Mouse (Mus musculus) ES-Bruce4 (cell line): ENCODE data around the gene G3bp2. TPM values are rescaled to one million over a fixed set of nuclear protein-coding genes. Genes with fewer than 3 reads are reported as not detected.

Source experiments
- H3K27ac ChIP-seq: 2 replicates; pipeline ENCODE4 v1.5.1; 2012; ENCODE audit warnings: low read length, inconsistent platforms; ENCODE audit not compliant: insufficient read depth
- H3K27me3 ChIP-seq: 2 replicates; pipeline ENCODE4 v1.6.1; 2012; ENCODE audit warnings: mild to moderate bottlenecking, low read length, inconsistent platforms; ENCODE audit not compliant: control insufficient read depth, poor library complexity, insufficient read depth, severe bottlenecking
- H3K36me3 ChIP-seq: 2 replicates; pipeline ENCODE4 v1.6.1; 2012; ENCODE audit warnings: inconsistent platforms, mild to moderate bottlenecking, low read length, moderate library complexity; ENCODE audit not compliant: control insufficient read depth, poor library complexity, insufficient read depth, severe bottlenecking
- H3K4me1 ChIP-seq: one replicate; pipeline ENCODE4 v1.8.1; 2011; ENCODE audit warnings: low read length; ENCODE audit not compliant: control insufficient read depth, insufficient read depth
- H3K4me3 ChIP-seq: 2 replicates; pipeline ENCODE4 v1.5.1; 2011; ENCODE audit warnings: low read depth, mild to moderate bottlenecking, low read length
- H3K9ac ChIP-seq: 2 replicates; pipeline ENCODE4 v1.6.1; 2012; ENCODE audit warnings: low read depth, mild to moderate bottlenecking, inconsistent platforms; ENCODE audit not compliant: poor library complexity, severe bottlenecking
- H3K9me3 ChIP-seq: replicated peaks from 2 replicates; pipeline ENCODE4 v1.6.1; 2012; ENCODE audit warnings: mild to moderate bottlenecking, low read length, inconsistent platforms; ENCODE audit not compliant: control insufficient read depth, poor library complexity, insufficient read depth, severe bottlenecking
- CTCF ChIP-seq: IDR thresholded peaks from one replicate; pipeline ENCODE4 v1.8.1; 2011; ENCODE audit warnings: low read depth, low read length
- EP300 ChIP-seq: IDR thresholded peaks from 2 replicates; pipeline ENCODE4 v1.6.1; 2011; ENCODE audit warnings: low read depth, low read length; ENCODE audit not compliant: insufficient read depth
- POLR2A ChIP-seq: IDR thresholded peaks from one replicate; pipeline ENCODE4 v1.8.1; 2011; ENCODE audit warnings: low read length; ENCODE audit not compliant: insufficient read depth
- polyA plus RNA-seq: library from polyadenylated mRNA; stranded (reverse); fragments of >200 nt; gene quantifications from 2 replicates; pipeline ENCODE4 v1.2.4, GENCODE M21; 2011; ENCODE audit warnings: low read depth; ENCODE audit not compliant: missing spikeins, insufficient read depth, insufficient read length

G3bp2 gene
- polyA plus RNA-seq, 1 experiment: 213 TPM

GRCm38 (mm10) chr5:92074061-92074460 lies 9.5 kb downstream of the G3bp2 start:
- Histone ChIP-seq H3K27ac (no peak overlapping the region), H3K4me3 (no peak overlapping the region), H3K27me3 (no peaks in the 10 kb centered on the region), H3K9ac (peak overlapping the region; percentile 2; the same call in 1 of the 2 replicates), H3K4me1 (peaks cover 2% of the 10 kb centered on the region), H3K9me3 (no peaks in the 10 kb centered on the region), H3K36me3 (peaks cover 45% of the 10 kb centered on the region)
- TF ChIP-seq CTCF (no peak), POLR2A (no peak), EP300 (no peak)

DNA sequence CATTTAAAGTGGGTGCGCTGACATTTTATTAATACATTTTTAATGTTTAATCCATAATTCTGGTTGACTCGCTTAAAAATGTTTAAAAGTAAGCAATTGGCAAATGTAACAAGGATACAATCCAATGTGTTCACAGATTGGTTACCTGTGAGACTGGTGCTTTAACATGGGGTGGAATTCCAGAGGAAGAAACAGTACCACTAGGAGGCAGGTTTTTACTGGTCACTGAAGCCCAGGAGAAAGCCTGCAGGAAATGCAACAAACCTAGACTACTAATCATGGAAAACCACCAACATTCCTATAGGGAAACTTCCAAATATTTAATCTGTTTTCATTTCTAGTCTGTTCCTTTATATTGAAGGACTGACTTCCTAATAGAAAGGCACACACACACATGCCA lies 20.3 kb downstream of the G3bp2 start:
- Histone ChIP-seq H3K36me3 (peaks cover 78% of the 10 kb centered on the region), H3K4me1 (no peaks in the 10 kb centered on the region), H3K4me3 (no peak overlapping the region), H3K9ac (no peak overlapping the region), H3K9me3 (no peaks in the 10 kb centered on the region), H3K27ac (no peak overlapping the region), H3K27me3 (no peaks in the 10 kb centered on the region)
- no peak for TF ChIP-seq POLR2A
- no peak for TF ChIP-seq CTCF
- no peak for TF ChIP-seq EP300

- peaks cover 48% of the 10 kb centered on the region for H3K36me3 ChIP-seq
- H3K27me3 ChIP-seq: no peaks in the 10 kb centered on the region
- TF ChIP-seq EP300 (no peak), POLR2A (no peak), CTCF (no peak)
- H3K27ac ChIP-seq: no peak overlapping the region; the same call in 1 of the 2 replicates
- no peaks in the 10 kb centered on the region for H3K4me1 ChIP-seq
- H3K9me3 ChIP-seq: no peaks in the 10 kb centered on the region
- no peak overlapping the region for H3K4me3 ChIP-seq
- H3K9ac ChIP-seq: no peak overlapping the region
Measured at GRCm38 (mm10) chr5:92052866-92053265, 30.7 kb downstream of the G3bp2 start.

DNA sequence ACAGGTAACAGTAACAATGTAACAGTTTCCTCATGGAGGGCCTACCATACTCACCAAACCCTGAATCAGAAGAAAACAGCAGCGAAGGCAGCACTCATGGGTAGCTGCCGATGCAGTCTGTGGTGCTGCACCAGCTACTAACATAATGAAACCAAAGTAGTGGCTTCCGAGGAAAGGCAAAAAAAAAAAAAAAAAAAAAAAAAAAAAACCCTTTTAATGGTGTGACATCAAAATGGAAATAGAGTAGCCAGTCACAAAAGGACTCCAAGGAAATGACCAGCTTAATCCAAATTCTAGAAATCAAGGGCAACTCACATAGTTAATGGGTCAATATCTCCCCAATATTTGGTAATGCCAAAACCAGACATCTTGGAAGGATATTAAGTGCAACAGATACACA lies 33.1 kb downstream of the G3bp2 start:
- H3K9me3 ChIP-seq: no peaks in the 10 kb centered on the region
- TF ChIP-seq CTCF: no peak
- TF ChIP-seq POLR2A: no peak
- TF ChIP-seq EP300: no peak
- H3K9ac ChIP-seq: no peak overlapping the region

DNA sequence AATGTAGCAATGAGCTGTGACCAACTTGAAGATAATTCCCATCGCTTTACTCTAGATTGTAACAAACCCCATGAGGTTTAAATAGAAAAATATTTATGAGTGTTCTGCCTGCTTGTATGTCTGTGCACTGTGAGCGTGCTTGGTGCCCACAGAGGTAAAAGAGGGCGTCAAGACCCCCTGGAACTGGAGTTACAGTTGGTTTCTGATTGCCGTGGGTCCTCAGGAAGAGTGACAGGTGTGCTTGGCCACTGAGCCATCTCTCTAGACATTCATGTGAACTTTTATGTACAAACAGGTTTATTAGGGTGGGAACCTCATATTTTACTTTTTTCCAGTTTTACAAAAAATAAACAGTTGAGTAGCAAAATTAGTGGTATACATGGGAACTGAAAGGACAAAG lies 39.7 kb downstream of the G3bp2 start, which contains the start of gene Cdkl2:
Cdkl2 (minus strand) TSS at position 101 of the 400 bp plus-strand sequence.
- TF ChIP-seq CTCF (no peak), EP300 (no peak), POLR2A (no peak)
- peak within 1 kb of the TSS; percentile 92 for H3K4me3 ChIP-seq
- H3K27ac ChIP-seq: peak within 1 kb of the TSS; percentile 92
- H3K9me3 ChIP-seq: no peaks in the 10 kb centered on the region
- H3K9ac ChIP-seq: peak within 1 kb of the TSS; percentile 70
- no peaks in the 10 kb centered on the region for H3K36me3 ChIP-seq
- no peaks in the 10 kb centered on the region for H3K27me3 ChIP-seq
- H3K4me1 ChIP-seq: peaks cover 2% of the 10 kb centered on the region

More for the DNA sequence above, 33.1 kb downstream of the G3bp2 start:
- Histone ChIP-seq H3K27ac (no peak overlapping the region), H3K4me3 (no peak overlapping the region), H3K4me1 (no peaks in the 10 kb centered on the region), H3K36me3 (peaks cover 24% of the 10 kb centered on the region), H3K27me3 (no peaks in the 10 kb centered on the region)

- H3K27ac ChIP-seq: peak overlapping the region; percentile 92
- no peaks in the 10 kb centered on the region for H3K27me3 ChIP-seq
- H3K9ac ChIP-seq: peak overlapping the region; percentile 70
- TF ChIP-seq EP300: peak; percentile 13
- TF ChIP-seq POLR2A: no peak
- no peaks in the 10 kb centered on the region for H3K36me3 ChIP-seq
- H3K4me1 ChIP-seq: peaks cover 2% of the 10 kb centered on the region
- H3K4me3 ChIP-seq: peak overlapping the region; percentile 92
- H3K9me3 ChIP-seq: no peaks in the 10 kb centered on the region
Measured at GRCm38 (mm10) chr5:92042377-92043348, 40.9 kb downstream of the G3bp2 start.
